Mouse (Mus musculus): Measurements from ENCODE around the gene Gucd1.

Gucd1 gene

GRCm38 (mm10) chr10:75323986-75324385, 193.8 kb downstream of the Gucd1 start:
- no peak for DNase-seq (ENCODE audit: low spot score)

DNA sequence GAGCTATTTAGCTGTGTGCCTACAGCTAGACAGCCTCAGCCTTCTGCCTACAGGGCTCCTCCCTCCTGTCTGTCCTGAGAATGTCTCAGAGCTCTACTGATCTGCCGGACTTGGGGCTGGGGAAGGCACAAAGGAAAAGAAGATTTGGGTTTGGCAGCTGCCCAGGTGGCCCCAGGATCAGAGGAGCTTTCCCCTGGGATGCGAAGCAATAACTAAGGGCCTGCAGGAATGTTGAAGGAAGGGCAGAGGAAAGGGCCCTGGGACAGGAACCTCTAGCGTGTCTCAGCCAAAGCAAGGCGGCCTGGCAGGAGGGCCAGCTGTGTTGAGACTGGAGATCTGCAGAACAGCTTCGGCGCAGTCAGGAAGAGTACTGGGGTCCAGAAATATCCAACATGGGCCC, 194.8 kb downstream of the Gucd1 start:
- no peak for DNase-seq (ENCODE audit: low spot score)

- no peak for DNase-seq (ENCODE audit: low spot score)
Observed at GRCm38 (mm10) chr10:75320321-75320720, 197.5 kb downstream of the Gucd1 start.

- no peak for DNase-seq (ENCODE audit: low spot score)
Observed at GRCm38 (mm10) chr10:75318206-75318605, 199.6 kb downstream of the Gucd1 start.

- DNase-seq (ENCODE audit: low spot score), result no peak
Observed at GRCm38 (mm10) chr10:75316908-75317761, 200.6 kb downstream of the Gucd1 start.

GRCm38 (mm10) chr10:75316872-75316907, 201.1 kb downstream of the Gucd1 start, which contains the start of gene Adora2a:
Gene Adora2a, plus strand, starts transcription at chr10:75316877.
- no peak for DNase-seq (ENCODE audit: low spot score)

- DNase-seq (ENCODE audit: low spot score), result no peak
Observed at GRCm38 (mm10) chr10:75316472-75316871, 201.3 kb downstream of the Gucd1 start.

DNA sequence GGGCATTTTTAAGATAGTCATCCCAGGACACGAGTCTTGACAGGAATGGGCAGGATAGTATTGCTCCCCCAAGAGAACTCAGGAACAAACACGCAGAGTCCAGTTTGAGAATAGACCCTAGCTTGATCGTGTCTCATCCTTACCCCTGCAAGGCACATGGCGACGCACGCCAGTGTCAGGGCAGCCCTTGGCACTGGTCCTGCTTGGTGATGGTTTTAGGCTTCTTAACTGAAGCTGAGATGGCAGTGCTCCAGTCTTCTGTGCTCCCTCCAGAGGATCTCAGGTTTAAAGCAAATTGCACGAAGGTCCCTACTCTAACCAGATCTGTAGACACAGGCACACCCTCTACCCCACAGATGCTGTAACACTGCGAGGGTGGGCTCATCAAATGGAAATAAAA, 202.0 kb downstream of the Gucd1 start:
- DNase-seq (ENCODE audit: low spot score), result no peak

GRCm38 (mm10) chr10:75314190-75314980, 203.4 kb downstream of the Gucd1 start:
- DNase-seq (ENCODE audit: low spot score), result no peak

DNA sequence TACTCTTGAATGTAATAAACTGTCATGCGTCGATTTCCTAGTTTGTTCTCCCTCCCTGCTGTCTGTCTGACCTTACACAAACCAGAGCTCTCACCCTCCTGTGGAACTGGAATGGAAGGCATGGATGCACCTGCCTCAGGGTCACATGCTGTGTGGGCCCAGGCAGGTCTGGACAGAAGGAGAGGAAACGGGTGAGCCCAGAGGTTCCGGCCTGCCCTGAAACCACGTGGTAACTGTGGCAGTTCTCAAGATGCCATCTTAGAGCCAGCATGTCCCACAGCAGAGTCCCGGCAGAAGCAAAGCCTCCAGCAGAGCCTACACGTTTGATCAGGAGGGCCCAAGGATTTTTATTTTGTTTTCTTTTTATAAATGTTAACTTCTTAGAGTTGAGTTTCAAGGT, 205.4 kb downstream of the Gucd1 start:
- no peak for DNase-seq (ENCODE audit: low spot score)

GRCm38 (mm10) chr10:75307130-75307529, 210.6 kb downstream of the Gucd1 start:
- no peak for DNase-seq (ENCODE audit: low spot score)

- no peak for DNase-seq (ENCODE audit: low spot score)
Observed at GRCm38 (mm10) chr10:75304413-75304812, 213.4 kb downstream of the Gucd1 start.

GRCm38 (mm10) chr10:75304049-75304405, 213.7 kb downstream of the Gucd1 start:
- no peak for DNase-seq (ENCODE audit: low spot score)

- peak; percentile 77 for DNase-seq (ENCODE audit: low spot score)
Observed at GRCm38 (mm10) chr10:75303324-75304048, 214.3 kb downstream of the Gucd1 start.

DNA sequence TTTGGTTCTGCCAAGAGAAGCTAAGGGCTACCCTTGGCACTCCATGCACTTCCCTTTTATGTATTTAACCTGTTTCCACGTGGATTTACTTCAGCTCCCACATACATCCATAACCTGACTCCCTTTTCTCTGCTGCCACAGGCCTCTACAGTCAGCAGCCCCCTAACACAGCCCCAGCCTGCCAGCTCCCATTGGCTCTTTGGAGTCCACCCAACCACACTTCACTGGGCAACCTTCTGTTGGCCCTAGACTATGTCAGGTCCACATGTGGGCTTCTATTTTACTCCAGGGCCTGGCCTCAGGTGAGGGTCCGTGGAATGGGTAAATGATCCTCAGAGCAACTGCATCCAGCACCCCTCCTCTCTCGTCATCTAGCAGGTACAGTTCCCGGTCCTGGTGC, 215.2 kb downstream of the Gucd1 start:
- no peak for DNase-seq (ENCODE audit: low spot score)

DNA sequence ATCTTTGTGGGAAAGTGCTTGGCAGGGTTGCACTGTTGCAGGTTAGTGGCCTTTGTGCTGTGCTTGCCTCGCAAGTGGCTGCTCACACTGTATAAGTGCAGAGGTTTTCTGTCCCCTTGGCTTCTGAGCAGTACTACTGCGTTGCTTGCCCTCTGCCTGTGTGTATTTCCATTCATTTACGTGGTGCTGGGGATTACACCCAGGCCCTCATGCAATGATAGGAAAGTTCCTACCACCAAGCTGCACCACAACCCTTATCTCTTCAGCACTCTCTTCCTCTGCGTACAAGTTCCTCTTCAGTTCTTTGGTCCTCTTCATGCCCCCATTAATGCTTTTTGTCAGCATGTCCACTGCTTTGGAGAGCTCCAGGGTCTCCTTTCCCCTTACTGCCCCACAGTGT, 215.8 kb downstream of the Gucd1 start:
- no peak for DNase-seq (ENCODE audit: low spot score)

- DNase-seq (ENCODE audit: low spot score), result no peak
Observed at GRCm38 (mm10) chr10:75301195-75301806, 216.5 kb downstream of the Gucd1 start.

All from layer of hippocampus, adult 11-12 months (tissue).